Mouse (Mus musculus): ENCODE results near the gene Rab5a. TPM values are rescaled to one million over a fixed set of nuclear protein-coding genes. Genes with fewer than 3 reads are reported as not detected.

Rab5a gene
- total and polyA plus RNA-seq, 2 experiments from 2014 or later = 64.4 to 124 TPM

DNA sequence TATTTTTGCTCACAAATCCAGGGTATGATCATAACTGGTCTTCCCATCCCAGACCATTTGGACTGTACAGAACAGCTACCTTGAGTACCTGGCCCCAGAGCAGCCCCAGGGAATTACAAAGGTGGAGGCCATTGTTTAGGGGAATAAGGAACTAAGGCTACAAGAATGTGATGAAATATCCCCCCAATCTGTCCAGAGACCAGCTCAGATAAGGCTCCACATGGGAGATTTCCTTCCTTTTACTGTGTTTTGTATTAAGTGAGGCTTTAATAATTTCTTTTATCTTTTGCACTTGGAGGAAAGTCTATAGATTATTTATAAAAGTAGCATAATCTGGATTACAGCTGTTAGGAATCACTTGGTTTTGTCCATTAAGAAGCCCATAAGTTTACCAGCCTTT, 10.3 kb upstream of the Rab5a start:
- H3K27me3 ChIP-seq (ENCODE audit: insufficient read depth, low read length) = no peaks in the 10 kb centered on the region
- H3K9me3 ChIP-seq (ENCODE audit: low read length) = no peaks in the 10 kb centered on the region
- no peak overlapping the region for H3K4me3 ChIP-seq (ENCODE audit: low read length)
- no peak overlapping the region for H3K9ac ChIP-seq (replicated peaks; ENCODE audit: low read length)
- no peaks in the 10 kb centered on the region for H3K4me1 ChIP-seq (ENCODE audit: insufficient read depth, low read length)
- no peak for DNase-seq (ENCODE audit: low spot score)
- no peak for ATAC-seq
- no peaks in the 10 kb centered on the region for H3K36me3 ChIP-seq (ENCODE audit: insufficient read depth, low read length)
- no peak overlapping the region for H3K27ac ChIP-seq
- H3K4me2 ChIP-seq (ENCODE audit: low read depth, low read length) = no peak overlapping the region
- no peak for TF ChIP-seq CTCF (IDR thresholded peaks at IDR 0.05; ENCODE audit: low read depth)

DNA sequence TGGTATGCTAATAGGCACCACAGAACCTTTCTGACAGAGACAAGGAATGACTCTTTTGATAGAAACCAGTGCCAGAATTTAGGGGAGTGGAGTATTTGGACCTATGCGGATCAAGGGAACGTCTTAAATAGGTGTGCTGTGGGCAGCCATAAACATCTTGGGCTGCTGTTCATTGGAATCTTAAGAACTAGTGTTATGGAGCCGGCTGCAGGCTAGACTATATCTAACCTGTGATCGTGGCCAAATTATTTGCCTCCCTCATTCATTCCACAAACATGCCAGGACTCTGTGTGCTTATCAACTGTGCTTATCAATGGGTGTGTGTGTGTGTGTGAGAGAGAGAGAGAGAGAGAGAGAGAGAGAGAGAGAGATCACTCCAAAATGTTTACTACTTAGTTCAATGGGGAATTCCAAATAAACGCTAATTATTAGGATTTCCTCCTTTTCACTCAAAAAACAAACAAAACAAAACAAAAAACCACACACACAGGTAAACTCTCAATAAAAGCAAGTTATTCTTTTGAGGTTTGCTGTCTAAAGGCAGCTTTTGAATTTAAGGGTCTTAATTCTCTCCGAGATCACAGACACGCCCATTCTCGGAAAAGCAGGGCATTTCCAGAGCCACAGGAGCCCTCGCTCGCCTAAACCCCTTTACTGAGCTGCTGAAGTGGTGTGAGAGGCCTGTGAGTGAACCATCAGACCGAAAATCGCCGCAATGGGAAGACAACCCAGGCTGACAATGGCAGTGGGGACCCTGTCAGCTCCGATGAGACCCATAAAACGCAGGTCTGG, 772 bp upstream of the Rab5a start:
- 8% methylated on average over 15 of the region's 15 CpGs for WGBS
- no peaks in the 10 kb centered on the region for H3K9me3 ChIP-seq (ENCODE audit: low read length)

DNA sequence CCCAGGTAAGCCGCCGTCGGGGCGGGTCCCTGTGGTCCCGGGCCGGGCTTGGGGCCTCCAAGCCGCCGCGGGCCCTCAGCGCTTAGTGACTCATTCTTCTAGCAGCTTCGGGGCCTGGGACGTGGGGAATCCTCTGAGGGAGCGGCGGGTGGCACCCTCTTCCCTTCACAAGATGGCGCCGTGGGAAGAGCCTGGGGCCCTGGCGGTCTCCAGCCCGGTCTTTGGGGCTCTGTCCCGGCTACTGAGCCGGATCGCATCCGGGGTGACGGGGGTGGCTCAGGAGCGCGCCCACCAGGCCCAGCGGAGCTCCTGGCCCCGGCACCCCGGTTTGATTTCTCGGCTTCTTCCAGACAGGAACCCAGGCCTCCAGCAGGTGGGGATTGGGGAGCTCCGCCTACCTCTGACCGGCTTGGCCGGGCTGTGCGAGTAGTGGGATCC, 589 bp downstream of the Rab5a start:
- ATAC-seq (peak; percentile 1; the same call in 1 of the 2 replicates), DNase-seq (ENCODE audit: low spot score) (peak; percentile 50)
- peak overlapping the region; percentile 99 for H3K27ac ChIP-seq
- peak overlapping the region; percentile 95 for H3K4me3 ChIP-seq (ENCODE audit: low read length)
- H3K4me2 ChIP-seq (ENCODE audit: low read depth, low read length) = peak overlapping the region; percentile 82
- no peaks in the 10 kb centered on the region; the same call in 1 of the 2 replicates for H3K36me3 ChIP-seq (ENCODE audit: insufficient read depth, low read length)
- H3K9me3 ChIP-seq (ENCODE audit: low read length) = no peaks in the 10 kb centered on the region
- no peaks in the 10 kb centered on the region for H3K27me3 ChIP-seq (ENCODE audit: insufficient read depth, low read length)
- peak; percentile 2; the same call in 1 of the 2 replicates for TF ChIP-seq CTCF (IDR thresholded peaks at IDR 0.05; ENCODE audit: low read depth)
- peak overlapping the region; percentile 98 for H3K9ac ChIP-seq (replicated peaks; ENCODE audit: low read length)
- peaks cover 17% of the 10 kb centered on the region for H3K4me1 ChIP-seq (ENCODE audit: insufficient read depth, low read length)
- under 1% methylated on average over 33 of the region's 33 CpGs for WGBS

More for the DNA sequence above, 772 bp upstream of the Rab5a start:
- Histone ChIP-seq H3K27ac (peak overlapping the region; percentile 99), H3K36me3 (ENCODE audit: insufficient read depth, low read length) (no peaks in the 10 kb centered on the region), H3K4me3 (ENCODE audit: low read length) (peak overlapping the region; percentile 95), H3K4me2 (ENCODE audit: low read depth, low read length) (peak overlapping the region; percentile 82), H3K27me3 (ENCODE audit: insufficient read depth, low read length) (no peaks in the 10 kb centered on the region), H3K9ac (replicated peaks; ENCODE audit: low read length) (peak overlapping the region; percentile 98), H3K4me1 (ENCODE audit: insufficient read depth, low read length) (peaks cover 17% of the 10 kb centered on the region)
- no peak for TF ChIP-seq CTCF (IDR thresholded peaks at IDR 0.05; ENCODE audit: low read depth)
- DNase-seq (ENCODE audit: low spot score) = peak; percentile 15
- ATAC-seq = no peak; the same call in 1 of the 2 replicates

DNA sequence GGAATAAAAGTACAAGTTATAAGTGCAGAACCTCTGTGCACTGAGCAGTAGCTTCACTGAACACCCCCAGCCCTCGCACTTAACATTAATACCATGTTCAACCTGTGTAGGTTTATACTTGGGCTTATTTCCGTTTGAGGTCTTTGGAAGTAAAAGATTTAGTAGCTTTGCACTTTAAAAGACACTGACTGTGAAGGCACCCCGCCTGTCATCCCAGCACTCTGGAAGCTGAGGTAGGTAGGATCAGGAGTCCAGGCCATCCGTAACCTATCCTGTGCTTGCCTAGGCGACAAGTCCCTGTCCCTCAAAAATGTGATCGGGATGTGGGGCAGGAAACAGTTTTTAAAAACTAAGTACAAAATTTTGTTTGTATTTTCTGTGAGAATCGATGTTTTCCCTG, 1.4 kb downstream of the Rab5a start:
- TF ChIP-seq CTCF (IDR thresholded peaks at IDR 0.05; ENCODE audit: low read depth) = no peak
- 48% methylated on average over 7 of the region's 7 CpGs for WGBS
- no peak for ATAC-seq

DNA sequence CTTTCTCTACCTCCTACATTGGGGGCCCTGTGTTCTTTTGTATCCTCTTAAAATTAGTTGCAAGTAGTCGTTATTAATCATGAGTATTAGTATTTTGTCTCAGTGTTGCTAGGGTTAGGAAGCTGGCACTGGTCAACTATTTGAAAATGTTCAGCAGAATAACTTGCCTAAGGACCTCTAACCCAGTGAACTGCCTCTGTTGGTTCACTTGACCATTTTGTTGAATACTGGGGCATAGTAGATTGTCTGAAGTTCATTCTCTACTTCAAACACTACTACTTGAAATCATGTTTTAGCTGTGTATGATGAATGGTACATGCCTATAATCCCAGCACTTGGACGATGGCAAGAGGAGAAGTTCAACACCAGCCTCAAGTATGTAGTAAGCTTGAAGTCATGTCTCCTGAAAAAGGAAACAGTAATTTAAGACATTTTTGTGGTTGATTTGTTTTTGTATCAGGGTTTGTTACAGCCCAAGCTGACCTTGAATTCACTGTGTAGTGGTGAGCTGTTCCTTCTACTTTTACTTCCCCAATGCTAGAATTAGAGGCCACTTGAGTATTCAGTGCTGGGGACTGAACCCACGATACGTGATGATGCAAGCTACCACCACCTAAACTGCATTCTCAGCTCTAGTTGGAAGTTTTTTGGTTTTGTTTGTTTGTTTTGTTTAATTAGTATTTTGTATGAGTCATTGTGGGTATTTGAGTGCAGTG, 9.4 kb downstream of the Rab5a start:
- no peak overlapping the region for H3K9ac ChIP-seq (replicated peaks; ENCODE audit: low read length)
- no peak overlapping the region for H3K4me2 ChIP-seq (ENCODE audit: low read depth, low read length)
- ATAC-seq = no peak
- no peak overlapping the region for H3K27ac ChIP-seq
- no peak for DNase-seq (ENCODE audit: low spot score)
- no peak for TF ChIP-seq CTCF (IDR thresholded peaks at IDR 0.05; ENCODE audit: low read depth)
- 91% methylated on average over 4 of the region's 4 CpGs for WGBS
- no peaks in the 10 kb centered on the region for H3K27me3 ChIP-seq (ENCODE audit: insufficient read depth, low read length)
- H3K4me3 ChIP-seq (ENCODE audit: low read length) = no peak overlapping the region
- no peaks in the 10 kb centered on the region for H3K9me3 ChIP-seq (ENCODE audit: low read length)
- H3K36me3 ChIP-seq (ENCODE audit: insufficient read depth, low read length) = no peaks in the 10 kb centered on the region; the same call in none of the 2 replicates
- H3K4me1 ChIP-seq (ENCODE audit: insufficient read depth, low read length) = no peaks in the 10 kb centered on the region

More for the DNA sequence above, 1.4 kb downstream of the Rab5a start:
- peak overlapping the region; percentile 98 for H3K9ac ChIP-seq (replicated peaks; ENCODE audit: low read length)
- peak overlapping the region; percentile 95 for H3K4me3 ChIP-seq (ENCODE audit: low read length)
- no peak overlapping the region for H3K27ac ChIP-seq
- H3K27me3 ChIP-seq (ENCODE audit: insufficient read depth, low read length) = no peaks in the 10 kb centered on the region
- no peaks in the 10 kb centered on the region; the same call in 1 of the 2 replicates for H3K36me3 ChIP-seq (ENCODE audit: insufficient read depth, low read length)
- DNase-seq (ENCODE audit: low spot score) = no peak
- H3K9me3 ChIP-seq (ENCODE audit: low read length) = no peaks in the 10 kb centered on the region
- H3K4me1 ChIP-seq (ENCODE audit: insufficient read depth, low read length) = peaks cover 17% of the 10 kb centered on the region
- peak overlapping the region; percentile 82 for H3K4me2 ChIP-seq (ENCODE audit: low read depth, low read length)

DNA sequence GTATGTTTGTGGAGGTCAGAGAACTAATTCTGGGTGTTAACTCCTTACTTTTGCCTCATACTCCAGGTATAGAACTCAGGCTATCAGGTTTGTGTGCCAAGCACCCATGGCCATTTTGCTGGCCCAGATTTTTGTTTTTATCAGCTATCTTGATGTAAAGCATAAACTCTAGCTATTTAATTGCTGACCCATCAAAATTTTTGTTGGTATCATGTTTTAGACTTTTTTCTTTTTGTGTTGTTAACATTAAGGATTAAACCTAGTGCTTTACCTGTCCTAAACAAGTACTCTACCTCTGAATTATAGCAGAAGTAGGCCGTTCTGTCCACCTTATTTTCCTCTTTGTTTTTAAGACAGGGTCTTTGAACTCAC, 10.0 kb downstream of the Rab5a start:
- Histone ChIP-seq H3K9ac (replicated peaks; ENCODE audit: low read length) (no peak overlapping the region), H3K4me1 (ENCODE audit: insufficient read depth, low read length) (no peaks in the 10 kb centered on the region), H3K4me2 (ENCODE audit: low read depth, low read length) (no peak overlapping the region), H3K9me3 (ENCODE audit: low read length) (no peaks in the 10 kb centered on the region), H3K36me3 (ENCODE audit: insufficient read depth, low read length) (no peaks in the 10 kb centered on the region; the same call in none of the 2 replicates), H3K27ac (no peak overlapping the region), H3K4me3 (ENCODE audit: low read length) (no peak overlapping the region), H3K27me3 (ENCODE audit: insufficient read depth, low read length) (no peaks in the 10 kb centered on the region)
- DNase-seq (ENCODE audit: low spot score) = no peak
- 91% methylated on average over 1 of the region's 1 CpGs for WGBS
- ATAC-seq = no peak
- no peak for TF ChIP-seq CTCF (IDR thresholded peaks at IDR 0.05; ENCODE audit: low read depth)

Data from hindbrain, postnatal 0 days (tissue).